Mouse (Mus musculus) midbrain, embryonic 11.5 days (tissue): ENCODE results near the gene Nostrin. TPM values are rescaled to one million over a fixed set of nuclear protein-coding genes. Genes with fewer than 3 reads are reported as not detected.

Experiments
- ATAC-seq: fragments of 200-750 bp; cut with Nextera tagmentation; 2 replicates; pipeline ENCODE4 v1.8.0; 2017; ENCODE audit warnings: moderate TSS enrichment, moderate library complexity; ENCODE audit not compliant: low FRiP score
- DNase-seq: peaks from one replicate; pipeline ENCODE4 v3.0.0; 2015; ENCODE audit warnings: low spot score; ENCODE audit errors: missing footprints
- H3K27ac ChIP-seq: fragments of 300-500 bp; sonication (generic); 2 replicates; pipeline ENCODE4 v1.5.1; 2014; ENCODE audit warnings: low read depth, low read length
- H3K27me3 ChIP-seq: fragments of 300-500 bp; sonication (generic); 2 replicates; pipeline ENCODE4 v1.6.1; 2014; ENCODE audit warnings: mild to moderate bottlenecking, low read length, moderate library complexity, mixed read lengths; ENCODE audit not compliant: control insufficient read depth, insufficient read depth
- H3K36me3 ChIP-seq: fragments of 300-500 bp; sonication (generic); 2 replicates; pipeline ENCODE4 v1.6.1; 2014; ENCODE audit warnings: mild to moderate bottlenecking, low read length, moderate library complexity, mixed read lengths; ENCODE audit not compliant: control insufficient read depth, insufficient read depth
- H3K4me1 ChIP-seq: fragments of 300-500 bp; sonication (generic); 2 replicates; pipeline ENCODE4 v1.6.1; 2014; ENCODE audit warnings: low read length; ENCODE audit not compliant: control insufficient read depth, insufficient read depth
- H3K4me2 ChIP-seq: fragments of 300-500 bp; sonication (generic); 2 replicates; pipeline ENCODE4 v1.6.1; 2014; ENCODE audit warnings: mild to moderate bottlenecking, moderate library complexity
- H3K4me3 ChIP-seq: fragments of 300-500 bp; sonication (generic); 2 replicates; pipeline ENCODE4 v1.5.1; 2014; ENCODE audit warnings: low read depth, low read length
- H3K9ac ChIP-seq: fragments of 300-500 bp; sonication (generic); 2 replicates; pipeline ENCODE4 v1.6.1; 2014; ENCODE audit warnings: low read length
- H3K9me3 ChIP-seq: fragments of 300-500 bp; sonication (generic); 2 replicates; pipeline ENCODE4 v1.6.1; 2016; ENCODE audit warnings: low read length; ENCODE audit not compliant: control insufficient read depth
- WGBS: fragments of 180-500 bp; shearing (Covaris S2); extraction: QIAGEN DNeasy Blood & Tissue Kit; methylation state at CpG from one replicate; pipeline ENCODE4 v1.1.7; 2014; 5-methylcytosine and 5-hydroxymethylcytosine counted together
- polyA plus RNA-seq: library from polyadenylated mRNA; unstranded; fragments of >200 nt; fragmentation: Nextera tagmentation; extraction: Ambion mirVana; gene quantifications from 2 replicates; pipeline ENCODE4 v1.2.1, GENCODE M21; 2014

The Nostrin gene
- 0.77 and 1.2 TPM in 2 replicates for polyA plus RNA-seq

DNA sequence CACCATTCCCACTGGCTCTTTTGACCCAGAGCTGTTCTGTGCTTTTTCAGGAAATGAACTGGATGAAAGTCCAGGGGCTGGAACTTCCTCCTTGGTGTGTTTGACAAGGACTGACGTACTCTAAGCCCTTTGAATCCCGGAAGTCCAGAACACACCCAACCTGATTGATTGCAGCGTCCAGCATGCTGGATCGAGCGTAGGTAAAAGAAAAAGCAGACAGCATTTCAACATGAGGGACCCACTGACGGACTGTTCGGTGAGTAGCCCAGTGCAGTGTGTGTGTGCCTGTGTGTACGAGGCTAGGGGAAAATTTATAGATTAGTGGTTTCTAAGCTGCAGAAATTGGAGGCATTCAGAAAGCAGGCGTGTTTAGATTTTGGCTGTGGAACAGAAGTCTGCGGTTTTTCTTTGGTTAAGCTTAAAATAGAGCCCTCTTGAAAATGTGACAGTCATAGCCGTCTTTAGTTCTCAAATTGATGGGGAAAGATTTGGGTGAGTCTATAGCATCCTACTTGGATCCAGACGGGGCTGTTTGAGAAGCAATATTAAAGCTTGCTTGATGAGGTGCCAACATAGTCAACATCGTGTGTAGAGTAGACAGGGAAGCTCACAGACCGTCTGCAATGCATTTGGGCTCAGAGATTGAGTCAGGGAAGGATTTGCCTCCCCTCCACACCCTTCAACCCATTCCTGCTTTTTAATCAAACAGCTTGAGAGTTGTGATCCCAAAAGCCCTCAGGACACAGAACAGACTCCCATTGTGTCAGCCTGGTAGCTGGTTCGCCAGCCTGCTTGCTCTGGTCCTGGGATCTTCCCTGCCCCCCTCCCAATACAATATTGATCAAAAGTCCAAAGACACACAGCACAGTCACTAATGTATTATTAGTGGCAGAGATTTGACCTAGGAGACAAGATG is at the start of gene Nostrin:
Gene Nostrin (plus strand): TSS at position 140 of the 916 bp plus-strand sequence.
- no peaks in the 10 kb centered on the region for H3K4me1 ChIP-seq
- no peaks in the 10 kb centered on the region for H3K9me3 ChIP-seq
- no peak within 1 kb of the TSS for H3K9ac ChIP-seq
- no peaks in the 10 kb centered on the region for H3K36me3 ChIP-seq
- ATAC-seq, result no peak
- WGBS, result 80% methylated on average over 15 of the region's 15 CpGs
- H3K27me3 ChIP-seq, result no peaks in the 10 kb centered on the region
- H3K4me3 ChIP-seq, result no peak within 1 kb of the TSS
- peak; percentile 72 for DNase-seq
- H3K4me2 ChIP-seq, result no peak within 1 kb of the TSS
- H3K27ac ChIP-seq, result no peak within 1 kb of the TSS

DNA sequence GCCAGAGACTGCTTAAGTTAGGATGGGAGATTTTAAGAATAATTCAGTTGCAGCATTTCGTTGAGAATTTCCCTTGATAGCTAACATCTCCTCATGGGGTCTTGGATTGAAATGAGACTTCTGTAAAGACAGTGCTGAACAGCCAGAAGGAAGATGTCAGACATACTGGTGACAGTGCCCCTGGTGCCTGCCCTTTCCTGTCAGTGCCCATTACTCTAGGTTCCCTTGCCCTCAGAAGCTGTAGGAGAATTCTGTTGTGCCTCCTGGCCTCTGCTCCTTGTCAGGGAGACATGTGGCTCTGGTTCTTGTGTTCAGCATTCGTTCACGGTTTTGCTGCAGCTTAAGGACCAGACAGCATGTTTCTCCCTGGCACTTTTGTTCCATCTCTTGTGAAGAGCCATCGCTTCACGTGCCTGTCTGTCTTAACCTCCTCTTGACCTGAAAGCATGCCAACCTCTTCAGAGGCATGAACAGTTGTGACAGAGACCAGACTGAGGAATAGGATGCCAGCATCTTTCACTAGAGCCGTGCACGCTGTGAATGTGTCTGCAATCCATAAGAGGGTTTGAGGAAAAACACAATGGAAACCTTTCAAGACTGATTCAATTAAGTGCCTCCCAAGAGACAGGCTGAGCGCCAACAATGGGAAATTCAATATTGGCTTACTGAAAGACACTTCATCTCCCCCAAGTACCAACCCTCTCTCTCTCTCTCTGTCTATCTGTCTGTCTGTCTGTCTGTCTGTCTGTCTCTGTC is 48.9 kb upstream of the Nostrin start:
- Histone ChIP-seq H3K27ac (no peak overlapping the region), H3K36me3 (no peaks in the 10 kb centered on the region), H3K9me3 (no peaks in the 10 kb centered on the region), H3K4me1 (peaks cover 6% of the 10 kb centered on the region; the same call in 1 of the 2 replicates), H3K27me3 (no peaks in the 10 kb centered on the region), H3K4me2 (no peak overlapping the region), H3K9ac (no peak overlapping the region), H3K4me3 (no peak overlapping the region)
- 45% methylated on average over 8 of the region's 8 CpGs for WGBS
- ATAC-seq (peak; percentile 77), DNase-seq (peak; percentile 84)

DNA sequence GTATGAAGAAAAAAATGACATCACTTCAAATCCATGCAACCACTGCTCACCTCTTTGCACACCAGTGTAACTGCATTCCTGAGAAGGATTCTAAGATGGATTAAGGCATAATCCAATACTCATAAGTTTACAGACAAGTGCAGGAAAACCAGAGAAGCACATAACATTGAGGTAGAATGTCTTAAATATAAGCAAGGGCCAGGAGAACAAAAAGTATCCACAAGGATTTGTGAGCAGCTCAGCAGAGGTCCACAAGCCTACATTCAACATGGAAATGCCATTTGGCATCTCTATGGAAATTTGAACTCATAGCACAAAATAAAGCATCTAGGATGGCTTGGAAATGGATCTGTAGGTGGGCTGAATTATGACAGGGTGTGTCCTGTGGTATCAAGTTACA is 39.8 kb upstream of the Nostrin start:
- H3K36me3 ChIP-seq, result no peaks in the 10 kb centered on the region
- H3K27me3 ChIP-seq, result no peaks in the 10 kb centered on the region
- DNase-seq, result peak; percentile 51
- no peaks in the 10 kb centered on the region for H3K9me3 ChIP-seq
- H3K9ac ChIP-seq, result no peak overlapping the region
- no peak overlapping the region for H3K4me3 ChIP-seq
- H3K4me2 ChIP-seq, result no peak overlapping the region
- no peaks in the 10 kb centered on the region for H3K4me1 ChIP-seq
- no peak overlapping the region for H3K27ac ChIP-seq
- ATAC-seq, result no peak

DNA sequence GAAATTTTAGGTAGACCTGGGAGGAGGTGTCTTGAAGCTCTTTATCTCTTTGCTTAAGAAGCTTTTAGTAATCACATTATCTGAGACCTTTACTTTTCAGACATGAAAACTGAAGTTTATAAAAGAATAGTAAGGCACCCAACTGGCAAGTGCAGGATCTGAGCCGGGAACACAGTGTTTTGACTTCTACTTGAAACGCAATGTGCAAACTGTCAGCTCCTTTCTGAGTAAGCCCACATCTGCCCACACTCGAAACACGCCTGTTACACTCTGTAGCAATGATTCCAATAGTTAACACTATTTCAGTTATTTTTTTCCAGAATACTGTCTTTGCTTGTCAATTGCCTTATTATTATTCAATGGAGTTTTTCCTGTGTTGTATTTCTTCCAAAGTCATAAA is 38.8 kb upstream of the Nostrin start:
- DNase-seq (no peak), ATAC-seq (no peak)
- 41% methylated on average over 4 of the region's 4 CpGs for WGBS
- H3K4me1 ChIP-seq, result no peaks in the 10 kb centered on the region
- H3K4me2 ChIP-seq, result no peak overlapping the region
- no peaks in the 10 kb centered on the region for H3K27me3 ChIP-seq
- no peaks in the 10 kb centered on the region for H3K36me3 ChIP-seq
- H3K9ac ChIP-seq, result no peak overlapping the region
- no peak overlapping the region for H3K27ac ChIP-seq
- H3K4me3 ChIP-seq, result no peak overlapping the region
- H3K9me3 ChIP-seq, result no peaks in the 10 kb centered on the region

- Histone ChIP-seq H3K4me1 (no peaks in the 10 kb centered on the region), H3K36me3 (no peaks in the 10 kb centered on the region), H3K4me3 (no peak overlapping the region), H3K4me2 (no peak overlapping the region), H3K9me3 (no peaks in the 10 kb centered on the region), H3K27me3 (no peaks in the 10 kb centered on the region), H3K27ac (no peak overlapping the region), H3K9ac (no peak overlapping the region)
- ATAC-seq (no peak), DNase-seq (no peak)
- 87% methylated on average over 2 of the region's 2 CpGs for WGBS
Measured at GRCm38 (mm10) chr2:69097526-69097925, 38.1 kb upstream of the Nostrin start.

- Histone ChIP-seq H3K9me3 (no peaks in the 10 kb centered on the region), H3K36me3 (no peaks in the 10 kb centered on the region), H3K4me2 (no peak overlapping the region), H3K4me3 (no peak overlapping the region), H3K4me1 (no peaks in the 10 kb centered on the region), H3K27me3 (no peaks in the 10 kb centered on the region), H3K27ac (no peak overlapping the region), H3K9ac (no peak overlapping the region)
- DNase-seq, result no peak
- WGBS, result 85% methylated on average over 3 of the region's 3 CpGs
- ATAC-seq, result no peak
Measured at GRCm38 (mm10) chr2:69098701-69099100, 36.9 kb upstream of the Nostrin start.

DNA sequence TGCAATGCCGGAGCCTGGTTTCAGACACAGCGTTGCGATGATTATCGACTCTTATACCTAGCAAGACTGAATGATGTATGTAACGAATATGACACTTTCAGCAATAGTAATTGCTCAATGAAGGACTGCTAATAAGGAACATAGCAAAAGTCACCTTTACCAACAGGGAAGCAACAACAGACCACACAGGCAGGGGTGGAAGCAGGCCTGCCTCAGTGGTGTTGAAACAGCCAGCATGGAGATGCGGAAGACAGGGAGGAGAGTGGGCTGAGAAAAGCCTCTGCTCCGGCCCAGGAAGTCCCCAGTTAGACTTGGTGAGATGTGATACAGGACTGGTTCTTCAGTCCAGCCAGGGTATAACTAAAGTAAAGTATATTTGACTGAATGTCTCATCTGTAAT is 36.5 kb upstream of the Nostrin start:
- H3K9ac ChIP-seq, result no peak overlapping the region
- DNase-seq, result no peak
- no peak overlapping the region for H3K4me2 ChIP-seq
- no peaks in the 10 kb centered on the region for H3K4me1 ChIP-seq
- H3K9me3 ChIP-seq, result no peaks in the 10 kb centered on the region
- ATAC-seq, result no peak
- no peaks in the 10 kb centered on the region for H3K27me3 ChIP-seq
- no peaks in the 10 kb centered on the region for H3K36me3 ChIP-seq
- no peak overlapping the region for H3K4me3 ChIP-seq
- WGBS, result 92% methylated on average over 7 of the region's 7 CpGs
- H3K27ac ChIP-seq, result no peak overlapping the region

- Histone ChIP-seq H3K4me1 (no peaks in the 10 kb centered on the region; the same call in 1 of the 2 replicates), H3K9me3 (no peaks in the 10 kb centered on the region), H3K4me2 (no peak overlapping the region), H3K4me3 (no peak overlapping the region), H3K36me3 (no peaks in the 10 kb centered on the region), H3K9ac (no peak overlapping the region), H3K27ac (no peak overlapping the region), H3K27me3 (no peaks in the 10 kb centered on the region)
- DNase-seq, result no peak
- 0 out of 2 replicates have a peak, but pooled peaks have one; percentile 33 for ATAC-seq
- WGBS, result 35% methylated on average over 3 of the region's 3 CpGs
Measured at GRCm38 (mm10) chr2:69100706-69101105, 34.9 kb upstream of the Nostrin start.

- Histone ChIP-seq H3K4me2 (no peak overlapping the region), H3K9me3 (no peaks in the 10 kb centered on the region), H3K4me1 (no peaks in the 10 kb centered on the region; the same call in 1 of the 2 replicates), H3K36me3 (no peaks in the 10 kb centered on the region), H3K27ac (no peak overlapping the region), H3K4me3 (no peak overlapping the region), H3K9ac (no peak overlapping the region), H3K27me3 (no peaks in the 10 kb centered on the region)
- no peak for ATAC-seq
- WGBS, result 78% methylated on average over 3 of the region's 3 CpGs
- DNase-seq, result no peak
Measured at GRCm38 (mm10) chr2:69103526-69103925, 32.1 kb upstream of the Nostrin start.
